Mouse (Mus musculus) mammary gland, adult 2 months (tissue): ENCODE data around the gene Olfr1047. TPM values are rescaled to one million over a fixed set of nuclear protein-coding genes. Genes with fewer than 3 reads are reported as not detected.

Source experiments
- polyA plus RNA-seq: library from polyadenylated mRNA; depleted of rRNA; stranded (reverse); fragments of >200 nt; gene quantifications from 2 replicates; pipeline ENCODE4 v1.2.3, GENCODE M21; 2012; ENCODE audit warnings: low replicate concordance; rRNA removed

Gene Olfr1047
- not detected in 2 replicates for polyA plus RNA-seq

DNA sequence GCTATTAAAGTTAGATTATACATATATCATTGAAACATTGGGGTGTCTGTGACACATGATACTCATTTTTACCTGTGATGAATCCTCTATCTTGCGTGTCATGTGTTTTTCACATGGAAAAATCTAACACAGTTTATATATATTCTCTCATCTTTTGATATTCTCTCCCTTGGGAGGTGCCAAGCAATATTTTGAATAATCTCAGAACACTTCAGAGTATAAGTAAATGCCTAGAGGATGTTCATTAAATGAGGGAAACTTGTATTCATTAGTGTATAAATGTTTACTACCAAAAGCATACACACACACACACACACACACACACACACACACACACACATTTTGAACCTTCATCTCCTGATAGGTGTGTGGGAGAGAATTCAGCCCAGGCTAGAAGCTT lies at the start of gene Olfr1047:
TSS of gene Olfr1047 (minus strand) at position 101 of the 400 bp plus-strand sequence.

DNA sequence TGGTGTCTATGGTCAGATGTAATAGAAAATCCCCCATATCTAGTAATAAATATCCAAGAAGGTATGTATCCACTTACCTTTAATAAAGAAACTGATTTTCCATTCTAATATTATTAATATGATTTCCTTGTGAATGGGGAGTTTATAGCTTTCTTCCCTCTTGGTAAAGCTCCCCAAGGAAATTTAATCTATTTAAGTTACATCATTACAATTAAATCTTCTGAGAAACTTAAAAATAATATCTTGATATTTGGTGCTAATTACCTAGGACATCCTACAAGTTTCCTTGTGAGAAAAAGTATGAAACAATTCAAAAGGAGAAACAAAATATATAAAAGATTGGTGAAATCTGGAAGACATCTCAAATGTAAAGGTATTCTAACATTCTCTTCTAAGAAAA lies 47.8 kb upstream of the Olfr1047 start, which contains the start of gene Olfr1051:
TSS of gene Olfr1051 (minus strand) at position 101 of the 400 bp plus-strand sequence.

DNA sequence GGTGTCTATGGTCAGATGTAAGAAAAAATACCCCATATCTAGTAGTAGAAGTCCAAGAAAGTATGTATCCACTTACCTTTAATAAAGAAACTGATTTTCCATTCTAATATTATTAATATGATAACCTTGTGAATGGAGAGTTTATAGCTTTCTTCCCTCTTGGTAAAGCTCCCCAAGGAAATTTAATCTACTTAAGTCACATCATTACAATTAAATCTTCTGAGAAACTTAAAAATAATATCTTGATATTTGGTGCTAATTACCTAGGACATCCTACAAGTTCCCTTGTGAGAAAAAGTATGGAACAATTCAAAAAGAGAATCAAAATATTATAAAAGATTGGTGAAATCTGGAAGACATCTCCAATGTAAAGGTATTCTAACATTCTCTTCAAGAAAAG lies 27.0 kb upstream of the Olfr1047 start, which contains the start of gene Olfr1049:
TSS of gene Olfr1049 (minus strand) at position 101 of the 400 bp plus-strand sequence.

GRCm38 (mm10) chr2:86240189-86240588 lies 9.0 kb upstream of the Olfr1047 start, which contains the start of gene Olfr1048:
Gene Olfr1048 (minus strand): TSS chr2:86240289.

DNA sequence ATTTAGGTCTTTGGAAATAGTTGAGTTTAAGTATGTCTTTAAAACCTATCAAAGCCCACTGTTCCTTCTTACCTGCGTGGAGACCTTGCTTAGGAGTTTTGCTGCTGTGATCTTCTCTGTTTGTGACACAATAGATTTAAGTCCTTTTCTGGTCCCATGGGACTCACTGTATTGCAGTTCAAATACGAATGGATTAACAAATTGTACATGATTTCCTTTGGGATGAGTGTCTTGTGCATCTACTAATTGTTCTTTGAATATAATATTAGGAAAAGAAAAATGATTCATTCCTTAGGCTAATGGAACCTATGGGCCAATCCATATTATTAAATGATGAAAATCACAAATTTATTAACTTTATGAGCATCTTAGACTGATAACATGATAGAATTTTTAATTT lies 12.0 kb downstream of the Olfr1047 start, which contains the start of gene Olfr1046:
TSS of gene Olfr1046 (minus strand) at position 101 of the 400 bp plus-strand sequence.

DNA sequence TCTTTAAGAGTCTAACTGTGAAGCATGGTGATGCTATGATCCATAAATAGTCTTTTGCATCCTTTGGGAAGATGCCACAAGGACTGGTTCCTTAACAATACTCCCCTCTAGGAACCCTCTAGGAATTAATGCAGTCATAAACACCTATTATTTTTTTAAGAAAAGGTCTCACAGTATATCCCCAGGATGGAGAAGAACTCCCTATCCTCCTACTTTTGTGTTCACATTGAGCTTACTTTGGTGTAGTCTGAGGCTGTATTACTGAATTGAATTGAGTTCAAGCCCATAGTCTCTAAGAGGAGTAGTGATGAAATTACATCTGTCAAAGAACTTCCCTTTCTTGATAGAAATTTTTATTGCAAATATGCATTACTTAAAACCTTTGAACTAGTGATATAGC lies 28.3 kb downstream of the Olfr1047 start, which contains the start of gene Olfr1045:
TSS of gene Olfr1045 (minus strand) at position 101 of the 400 bp plus-strand sequence.

DNA sequence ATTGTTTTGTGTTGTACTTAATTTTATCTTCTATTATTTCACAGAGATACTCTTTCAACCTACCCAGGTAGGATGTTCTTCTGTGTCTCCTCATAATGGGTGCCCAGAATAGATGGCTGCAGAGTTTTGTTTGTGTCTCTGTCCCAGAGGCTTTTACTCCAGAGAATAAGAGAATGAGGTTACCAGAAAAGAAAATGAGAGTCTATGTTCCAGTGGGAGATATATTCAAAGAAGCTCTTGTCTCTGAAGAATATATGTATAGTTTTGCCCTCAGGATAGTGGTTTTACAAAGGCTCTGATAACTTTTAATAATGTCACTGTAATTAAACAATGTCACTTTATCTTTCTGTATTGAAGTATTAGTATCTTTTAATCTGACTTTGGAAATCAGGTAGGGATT lies 45.6 kb downstream of the Olfr1047 start, which contains the start of gene Olfr52:
TSS of gene Olfr52 (minus strand) at position 101 of the 400 bp plus-strand sequence.

GRCm38 (mm10) chr2:86177720-86178119 lies 53.5 kb downstream of the Olfr1047 start, which contains the start of gene Olfr1044:
Gene Olfr1044 (minus strand): TSS chr2:86177820.

Other genes starting within 250 kb of the Olfr1047 start
- gene Olfr1031, start 241.1 kb downstream of the Olfr1047 start, polyA plus RNA-seq = not detected in 2 replicates
- gene Olfr1032, start 225.9 kb downstream of the Olfr1047 start, polyA plus RNA-seq = not detected in 2 replicates
- gene Olfr1033, start 210.8 kb downstream of the Olfr1047 start, polyA plus RNA-seq = 0.29 and 0.73 TPM in 2 replicates
- 0.20 TPM in 1 of 2 replicates, not detected in the other for gene Olfr1034, start 185.5 kb downstream of the Olfr1047 start, polyA plus RNA-seq
- gene Olfr1036, start 157.4 kb downstream of the Olfr1047 start, polyA plus RNA-seq = not detected in 2 replicates
- gene Olfr1037, start 144.0 kb downstream of the Olfr1047 start, polyA plus RNA-seq = not detected in 2 replicates
- not detected in 2 replicates for gene Olfr1039, start 95.5 kb downstream of the Olfr1047 start, polyA plus RNA-seq
- gene Olfr1040, start 84.7 kb downstream of the Olfr1047 start, polyA plus RNA-seq = not detected in 2 replicates
- not detected in 2 replicates for gene Olfr1042, start 69.6 kb downstream of the Olfr1047 start, polyA plus RNA-seq
- gene Olfr1043, start 63.9 kb downstream of the Olfr1047 start, polyA plus RNA-seq = not detected in 2 replicates
- gene Olfr1044, start 53.6 kb downstream of the Olfr1047 start, polyA plus RNA-seq = not detected in 2 replicates
- not detected in 2 replicates for gene Olfr52, start 45.7 kb downstream of the Olfr1047 start, polyA plus RNA-seq
- not detected in 2 replicates for gene Olfr1045, start 28.4 kb downstream of the Olfr1047 start, polyA plus RNA-seq
- gene Olfr1046, start 12.1 kb downstream of the Olfr1047 start, polyA plus RNA-seq = not detected in 2 replicates
- not detected in 2 replicates for gene Olfr1048, start 8.9 kb upstream of the Olfr1047 start, polyA plus RNA-seq
- gene Olfr1049, start 26.9 kb upstream of the Olfr1047 start, polyA plus RNA-seq = not detected in 2 replicates
- gene Olfr1051, start 47.7 kb upstream of the Olfr1047 start, polyA plus RNA-seq = not detected in 2 replicates
- not detected in 2 replicates for gene Olfr1052, start 61.1 kb upstream of the Olfr1047 start, polyA plus RNA-seq
- gene Olfr1053, start 83.9 kb upstream of the Olfr1047 start, polyA plus RNA-seq = not detected in 2 replicates
- gene Olfr1054, start 104.0 kb upstream of the Olfr1047 start, polyA plus RNA-seq = not detected in 2 replicates
- gene Olfr1055, start 118.9 kb upstream of the Olfr1047 start, polyA plus RNA-seq = not detected in 2 replicates
- not detected in 2 replicates for gene Olfr1056, start 131.1 kb upstream of the Olfr1047 start, polyA plus RNA-seq
- not detected in 2 replicates for gene Olfr1057, start 147.0 kb upstream of the Olfr1047 start, polyA plus RNA-seq
- not detected in 2 replicates for gene Olfr1058, start 157.2 kb upstream of the Olfr1047 start, polyA plus RNA-seq
- not detected in 2 replicates for gene Olfr1061, start 182.6 kb upstream of the Olfr1047 start, polyA plus RNA-seq
- not detected in 2 replicates for gene Olfr1062, start 195.3 kb upstream of the Olfr1047 start, polyA plus RNA-seq
- not detected in 2 replicates for gene Olfr1065, start 219.2 kb upstream of the Olfr1047 start, polyA plus RNA-seq
- not detected in 2 replicates for gene Olfr1066, start 224.9 kb upstream of the Olfr1047 start, polyA plus RNA-seq